Mouse (Mus musculus) kidney, adult 18-20 months (tissue): ENCODE results near the gene Arid1a.
"Not testable (repeated sequence)": the region's sequence is repeated elsewhere in the genome, so short reads cannot be mapped to it uniquely, and the experiment has no call there.

Experiments
- DNase-seq: peaks from one replicate; pipeline ENCODE4 v3.0.0; 2021

Arid1a gene

DNA sequence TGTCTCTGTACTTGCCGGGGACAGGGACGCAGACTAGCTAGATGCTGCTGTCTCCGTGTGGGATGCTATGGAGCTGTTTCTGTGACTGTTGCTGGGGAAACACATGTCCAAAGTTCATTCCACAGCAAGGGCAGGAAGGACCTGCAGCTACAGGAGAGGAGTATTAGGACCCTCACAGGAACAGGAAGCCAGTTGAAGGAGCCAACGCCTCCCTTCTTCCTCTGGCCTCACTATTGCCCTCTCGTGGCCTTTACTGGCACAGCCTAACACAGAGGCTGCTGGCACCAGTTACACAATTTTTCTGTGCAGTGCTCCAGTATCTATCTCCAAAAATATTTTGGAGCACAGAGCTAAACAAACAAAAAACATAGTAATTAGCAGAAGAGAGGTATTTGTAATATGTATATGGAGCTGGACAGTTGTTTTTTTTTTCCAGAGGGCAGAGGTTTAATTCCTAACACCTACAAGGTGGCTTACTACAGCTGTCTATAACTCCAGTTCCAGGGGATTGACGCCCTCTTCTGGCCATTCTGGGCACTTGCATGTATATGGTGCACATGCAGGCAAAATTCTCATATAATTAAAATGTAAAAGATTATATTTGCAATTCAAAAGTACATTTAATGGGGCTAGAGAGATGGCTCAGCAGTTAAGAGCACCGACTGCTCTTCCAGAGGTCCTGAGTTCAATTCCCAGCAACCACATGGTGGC, 106.4 kb downstream of the Arid1a start, which contains the start of gene Zdhhc18:
Gene Zdhhc18 (minus strand): TSS at position 166 of the 711 bp plus-strand sequence.
- DNase-seq, result peak; percentile 89

DNA sequence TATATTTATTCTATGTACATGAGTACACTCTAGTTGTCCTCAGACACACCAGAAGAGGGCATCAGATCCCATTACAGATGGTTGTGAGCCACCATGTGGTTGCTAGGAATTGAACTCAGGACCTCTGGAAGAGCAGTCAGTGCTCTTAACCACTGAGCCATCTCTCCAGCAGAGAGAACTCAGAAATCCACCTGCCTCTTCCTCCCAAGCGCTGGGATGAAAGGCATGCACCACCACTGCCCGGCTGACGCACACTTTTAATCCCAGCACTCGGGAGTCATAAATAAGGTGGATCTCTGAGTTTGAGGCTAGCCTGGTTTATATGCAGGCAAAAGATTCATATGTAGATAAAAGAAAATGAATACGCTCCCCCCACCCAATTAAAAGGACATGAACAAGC, 107.1 kb downstream of the Arid1a start:
- DNase-seq, result not testable (repeated sequence)

DNA sequence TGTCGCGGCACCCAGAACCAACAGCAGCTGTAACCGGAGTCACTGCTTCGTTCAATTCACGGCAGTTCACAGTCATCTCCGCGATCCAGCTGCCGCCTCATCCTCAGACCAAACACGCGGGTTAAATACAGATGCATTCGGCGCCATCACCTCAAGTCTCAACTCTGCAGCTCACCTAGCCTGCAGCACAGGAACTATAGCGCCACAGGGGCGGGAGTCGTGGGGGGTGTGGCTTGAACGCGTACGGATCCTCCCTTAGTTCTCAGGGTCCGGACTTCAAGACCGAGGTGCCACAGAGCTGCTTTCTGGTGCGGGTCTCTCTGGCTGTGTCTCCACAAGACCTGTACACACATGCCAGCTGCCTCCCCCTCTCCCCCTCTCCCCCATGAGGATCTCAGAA, 110.9 kb downstream of the Arid1a start:
- DNase-seq, result no peak

DNA sequence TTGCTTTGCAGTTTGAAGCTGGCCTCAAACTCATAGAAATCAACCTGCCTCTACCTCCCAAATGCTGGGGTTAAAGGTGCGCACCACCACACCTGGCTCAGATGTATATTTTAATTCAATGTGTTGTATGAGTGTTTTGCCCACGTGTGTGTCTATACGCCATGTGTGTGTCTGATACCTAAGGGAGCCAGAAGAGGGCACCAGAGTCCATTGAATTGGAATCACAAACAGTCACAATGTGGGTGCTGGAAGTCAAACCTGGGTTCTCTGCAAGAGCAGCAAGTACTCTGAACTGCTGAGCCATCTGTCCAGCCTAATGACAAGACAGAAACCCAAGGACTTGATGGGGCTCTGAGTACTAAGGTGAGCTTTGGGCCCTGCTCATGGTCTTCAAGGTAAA, 111.4 kb downstream of the Arid1a start:
- no peak for DNase-seq

DNA sequence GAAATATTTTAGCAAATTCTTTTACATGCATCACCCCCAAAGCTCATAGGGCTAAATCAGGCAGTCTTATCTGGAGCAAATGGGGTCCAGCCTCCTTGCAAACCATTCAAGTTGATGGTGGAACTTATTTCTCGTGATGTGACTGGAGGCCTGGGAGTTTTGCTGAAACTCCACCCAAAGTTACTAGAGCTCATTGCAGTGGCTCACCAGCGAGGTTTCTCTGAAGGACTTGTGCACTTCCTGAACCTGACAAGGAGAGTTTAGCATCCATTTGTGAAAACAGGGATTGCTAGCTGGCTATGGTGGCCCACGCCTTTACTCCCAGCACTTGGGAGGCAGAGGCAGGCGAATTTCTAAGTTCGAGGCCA, 122.5 kb downstream of the Arid1a start:
- no peak for DNase-seq

DNA sequence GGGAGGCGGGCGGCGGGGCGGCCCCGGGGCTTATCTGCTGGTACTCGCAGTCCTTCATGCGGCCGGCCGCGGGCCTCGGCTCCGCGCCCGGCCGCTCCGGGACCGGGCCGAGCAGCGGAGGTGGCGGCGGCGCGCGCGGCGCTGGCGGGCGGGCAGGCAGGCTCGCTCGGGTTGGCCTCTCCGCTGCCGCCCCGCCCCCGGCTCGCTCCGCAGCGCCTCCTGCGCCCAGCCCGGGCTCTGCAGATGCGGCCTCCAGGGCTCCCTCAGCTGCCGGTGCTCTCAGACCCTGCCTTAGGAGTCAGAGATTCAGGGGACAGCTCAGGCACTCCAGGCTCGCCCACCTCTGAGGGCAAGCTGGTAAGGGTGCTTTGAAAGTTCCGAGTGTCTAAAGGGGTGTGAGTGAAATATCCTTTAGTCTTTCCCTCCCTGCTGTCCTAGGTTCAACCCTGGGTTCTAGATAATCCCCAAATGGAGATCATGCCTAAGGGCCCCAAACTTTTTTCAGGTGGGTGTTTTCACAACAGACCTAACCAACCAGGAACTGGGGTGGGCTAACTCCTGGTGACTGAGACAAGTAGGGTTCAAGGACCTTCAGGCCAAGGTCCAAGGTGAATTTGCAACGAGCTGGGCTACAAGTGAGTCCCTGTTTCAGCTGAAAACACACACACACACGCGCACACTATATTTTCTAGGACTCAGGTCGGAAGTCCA, 123.1 kb downstream of the Arid1a start:
- DNase-seq, result peak; percentile 93

DNA sequence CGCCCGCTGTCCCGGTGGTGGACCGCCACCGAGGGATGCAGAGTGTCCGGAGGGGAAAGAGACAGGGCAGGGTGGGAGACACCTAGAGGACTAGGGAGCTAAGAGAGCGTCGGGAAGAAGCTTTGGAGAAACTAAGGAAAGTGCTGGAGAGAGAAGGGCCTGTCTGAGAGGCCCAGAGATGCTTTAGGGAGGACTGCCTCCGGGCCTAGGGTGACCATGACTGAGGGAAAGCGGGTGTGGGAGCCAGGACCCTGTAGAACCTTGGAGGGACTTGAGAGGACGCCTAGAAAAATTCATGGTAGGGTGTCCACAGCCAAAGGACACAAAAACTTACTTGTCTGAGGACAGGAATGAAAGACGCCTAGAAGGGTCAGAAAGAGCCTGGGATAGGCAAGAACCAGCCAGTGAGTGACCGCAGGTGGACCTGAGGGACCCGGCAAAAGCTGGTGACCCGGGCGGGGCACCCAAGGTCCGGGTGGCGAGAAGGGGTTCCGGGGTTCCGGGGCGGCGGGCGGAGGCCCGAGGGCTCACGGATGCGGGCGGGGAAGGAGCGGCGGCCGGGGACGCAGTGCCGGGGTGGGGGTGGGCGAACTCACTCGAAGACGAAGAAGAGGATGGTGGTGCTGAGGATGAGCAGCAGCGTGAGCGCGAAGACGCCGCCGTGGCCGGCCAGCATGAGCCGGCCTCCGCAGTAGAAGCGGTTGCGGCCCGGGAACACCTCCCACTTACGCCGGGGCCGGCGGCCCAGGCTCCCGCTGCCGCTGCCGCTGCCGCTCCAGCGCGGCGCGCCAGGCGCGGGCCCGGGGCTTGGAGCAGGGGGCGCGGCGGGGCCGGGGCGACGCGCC, 123.9 kb downstream of the Arid1a start:
- DNase-seq, result peak; percentile 45

DNA sequence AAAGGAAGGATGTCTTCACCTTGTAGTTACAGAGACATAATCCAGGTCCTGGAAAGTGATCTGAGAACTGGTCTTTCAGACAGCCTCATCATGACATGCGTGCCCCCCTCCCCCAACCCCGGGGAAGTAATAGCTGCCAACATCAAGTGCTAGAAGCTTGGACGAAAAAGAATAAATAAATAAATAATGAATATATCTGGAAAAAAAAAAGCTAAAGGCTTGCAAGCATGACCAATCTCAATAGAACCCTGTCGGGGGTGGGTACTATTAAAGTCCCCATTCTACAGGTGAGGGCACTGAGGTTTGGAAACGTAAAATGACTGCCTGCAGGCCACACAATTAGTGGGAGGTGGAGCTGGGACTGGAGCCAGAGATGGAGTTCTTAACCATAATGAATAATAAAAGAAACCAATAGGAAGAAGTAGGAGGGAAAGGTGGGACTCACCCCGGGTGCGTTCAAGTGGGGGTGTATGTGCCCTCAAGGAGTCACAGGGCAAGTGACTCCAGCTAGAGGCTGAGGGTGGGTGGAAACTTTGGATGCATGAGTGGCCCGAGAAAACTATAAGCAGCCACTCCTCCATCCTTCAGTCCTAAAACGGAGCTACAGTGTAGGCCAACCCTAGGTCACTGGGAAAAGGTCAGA, 124.7 kb downstream of the Arid1a start:
- DNase-seq, result peak; percentile 50

DNA sequence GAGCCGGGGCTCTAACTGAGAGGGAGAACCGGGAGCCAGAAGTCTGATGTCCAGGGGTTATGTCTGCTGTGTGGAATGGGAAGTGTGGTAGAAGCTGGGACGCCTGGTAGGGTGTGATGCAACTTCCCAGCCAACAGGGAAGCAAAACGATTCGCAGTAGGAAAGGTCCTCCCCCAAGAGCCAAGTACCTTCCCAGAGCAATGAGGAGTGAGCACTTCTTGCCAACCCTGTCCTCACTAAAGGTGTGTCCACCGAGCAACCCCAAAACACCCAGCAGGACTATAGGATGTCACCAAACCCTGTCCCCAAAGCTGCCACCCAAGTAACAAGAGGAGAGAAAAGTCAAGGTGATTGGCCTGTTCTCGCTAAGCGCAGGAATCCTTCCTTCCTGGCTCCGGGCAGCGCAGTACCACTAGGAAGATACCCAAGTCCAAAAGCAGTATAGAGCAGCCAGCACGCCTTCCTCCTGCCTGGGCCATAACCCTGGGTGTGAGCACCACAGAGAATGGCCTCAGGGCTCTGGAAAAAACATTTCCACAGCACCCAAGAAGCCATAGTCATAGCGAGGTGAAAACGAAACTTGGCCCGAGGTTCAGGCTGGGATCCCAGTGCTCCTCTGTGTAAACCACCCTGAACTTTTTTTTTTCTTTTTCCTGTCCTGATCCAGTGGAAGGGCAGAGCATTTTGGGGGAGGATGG, 125.3 kb downstream of the Arid1a start:
- peak; percentile 42 for DNase-seq

DNA sequence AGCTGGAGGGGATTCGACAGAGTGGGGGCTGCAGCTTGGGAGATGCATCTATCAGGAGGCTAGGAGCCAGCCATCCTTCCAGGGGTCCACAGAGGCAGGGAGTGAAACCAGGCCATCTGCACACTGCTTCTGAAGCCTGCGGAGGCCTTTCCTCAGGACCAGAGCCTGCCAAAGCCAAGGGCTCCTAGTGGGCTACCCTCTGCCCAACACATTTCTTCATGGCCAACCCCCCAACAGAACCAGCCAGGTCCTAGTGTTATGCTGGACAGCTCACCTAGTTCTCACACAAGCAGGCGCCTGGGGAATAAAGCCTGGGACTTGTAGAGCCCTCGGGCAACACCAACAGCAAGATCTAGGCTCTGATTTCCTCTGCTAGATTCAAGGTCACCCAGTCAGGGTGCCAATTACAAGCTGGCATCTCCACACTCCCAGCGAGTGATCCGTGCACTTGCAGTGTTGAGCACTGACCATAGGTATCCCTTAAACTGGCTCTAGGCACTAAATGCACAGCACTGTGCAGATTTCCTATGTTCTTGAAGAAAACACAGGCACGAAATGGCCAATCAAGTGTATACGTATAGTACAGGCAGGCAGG, 126.1 kb downstream of the Arid1a start:
- peak; percentile 8 for DNase-seq

DNA sequence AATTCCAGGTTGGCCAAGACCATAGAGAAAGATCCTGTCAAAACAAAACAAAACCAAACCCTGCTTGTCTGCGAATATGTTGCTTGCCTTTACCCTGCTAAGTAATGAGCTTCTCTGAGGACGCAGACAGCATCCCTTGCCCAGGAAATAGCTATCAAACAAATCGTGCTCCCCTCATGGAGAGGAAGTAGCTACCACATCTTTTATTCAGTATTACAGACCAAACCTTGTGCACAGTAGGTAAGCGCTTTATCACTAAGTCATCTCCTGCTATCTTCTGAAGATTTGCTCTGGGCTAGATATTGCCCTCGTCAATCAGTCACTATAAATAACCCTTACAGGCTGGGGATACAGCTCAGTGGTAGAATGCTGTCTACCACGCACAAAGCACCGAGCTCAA, 127.4 kb downstream of the Arid1a start:
- no peak for DNase-seq
